Comparison of ENCODE assay signal across 14 mouse cellular contexts in the genomic region with DNA sequence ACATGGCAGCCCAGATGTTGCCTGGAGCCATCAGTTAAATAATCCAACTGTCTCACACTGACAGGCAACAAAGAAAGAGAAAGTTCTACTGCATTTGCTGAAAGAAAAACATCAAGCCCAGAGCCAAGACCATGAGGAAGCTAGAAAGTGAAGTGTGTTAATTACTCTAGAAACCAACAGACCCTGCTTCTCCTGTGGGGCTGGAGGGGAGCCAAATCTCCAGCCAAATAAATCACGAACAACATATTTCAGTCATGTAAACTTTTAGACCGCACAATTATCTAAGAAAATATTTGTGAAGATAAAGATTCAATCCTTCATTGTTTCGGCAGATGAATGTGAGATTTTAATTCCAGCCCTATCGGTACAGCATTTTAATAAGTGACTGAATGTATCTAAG.
DNase-seq lines count a peak whose midpoint lies in the region; ATAC-seq and TF ChIP-seq lines count a peak whose summit lies in the region.
"Had no signal": no experiment of that assay in that cellular context is flagged by ENCODE, and none has a peak within 500 bp of the region (broad histone marks: within the 10 kb centered on the region; RNA-seq: fewer than 3 reads in every experiment).

No protein-coding gene starts in this region.

- H3K27me3 ChIP-seq in embryonic facial prominence, embryonic 13.5 days = peaks cover 6% of the 10 kb centered on the region; the same call in 1 of the 2 replicates
- H3K27me3 ChIP-seq in embryonic facial prominence, embryonic 10.5 days (replicated peaks; ENCODE audit: low read depth, poor library complexity, severe bottlenecking) = no peaks in the 10 kb centered on the region
- no peaks in the 10 kb centered on the region for H3K27me3 ChIP-seq in kidney, embryonic 15.5 days
- H3K27me3 ChIP-seq in stomach, embryonic 14.5 days (ENCODE audit: control insufficient read depth, insufficient read depth, low read length) = no peaks in the 10 kb centered on the region
- no peaks in the 10 kb centered on the region for H3K27me3 ChIP-seq in stomach, postnatal 0 days (ENCODE audit: control insufficient read depth, insufficient read depth, low read length)
- H3K27me3 ChIP-seq: megakaryocyte, embryonic 14.5 days had no signal

- H3K4me2 ChIP-seq in embryonic facial prominence, embryonic 13.5 days = no peak overlapping the region
- 0 out of 2 replicates have a peak overlapping the region, but pooled peaks have one; percentile 3 for H3K4me2 ChIP-seq in kidney, embryonic 15.5 days
- 0 out of 2 replicates have a peak overlapping the region, but pooled peaks have one; percentile 10 for H3K4me2 ChIP-seq in stomach, embryonic 14.5 days (replicated peaks; ENCODE audit: low read depth, low read length)
- no peak overlapping the region for H3K4me2 ChIP-seq in stomach, postnatal 0 days (replicated peaks; ENCODE audit: low read depth)

- H3K27ac ChIP-seq in embryonic facial prominence, embryonic 13.5 days = 0 out of 2 replicates have a peak overlapping the region, but pooled peaks have one; percentile 16
- H3K27ac ChIP-seq in embryonic facial prominence, embryonic 10.5 days (replicated peaks) = no peak overlapping the region
- peak overlapping the region; percentile 58; the same call in 1 of the 2 replicates for H3K27ac ChIP-seq in kidney, embryonic 15.5 days
- peak overlapping the region; percentile 21; the same call in 1 of the 2 replicates for H3K27ac ChIP-seq in stomach, embryonic 14.5 days (ENCODE audit: low read length)
- no peak overlapping the region for H3K27ac ChIP-seq in stomach, postnatal 0 days (replicated peaks)

- TF ChIP-seq CTCF in stomach, postnatal 0 days (IDR thresholded peaks at IDR 0.05; ENCODE audit: low read depth) = no peak

- WGBS in embryonic facial prominence, embryonic 13.5 days = 49% methylated on average over 4 of the region's 4 CpGs
- WGBS in embryonic facial prominence, embryonic 10.5 days = 86% methylated on average over 4 of the region's 4 CpGs
- 53% methylated on average over 4 of the region's 4 CpGs for WGBS in kidney, embryonic 15.5 days
- WGBS in stomach, embryonic 14.5 days = 31% methylated on average over 4 of the region's 4 CpGs
- 19% methylated on average over 4 of the region's 4 CpGs for WGBS in stomach, postnatal 0 days

- peaks cover 22% of the 10 kb centered on the region for H3K4me1 ChIP-seq in embryonic facial prominence, embryonic 13.5 days
- peaks cover 11% of the 10 kb centered on the region for H3K4me1 ChIP-seq in embryonic facial prominence, embryonic 10.5 days
- 0 out of 2 replicates have a peak, but pooled peaks cover 10% of the 10 kb centered on the region for H3K4me1 ChIP-seq in kidney, embryonic 15.5 days
- H3K4me1 ChIP-seq in stomach, embryonic 14.5 days (ENCODE audit: control insufficient read depth, insufficient read depth, low read length) = no peaks in the 10 kb centered on the region
- no peaks in the 10 kb centered on the region for H3K4me1 ChIP-seq in stomach, postnatal 0 days (replicated peaks; ENCODE audit: control insufficient read depth, insufficient read depth)
- H3K4me1 ChIP-seq: megakaryocyte, embryonic 14.5 days had no signal

- no peak for DNase-seq in embryonic facial prominence, embryonic 10.5 days (ENCODE audit: low spot score)
- DNase-seq in kidney, adult 11 months = no peak
- no peak for DNase-seq in stomach, postnatal 0 days (ENCODE audit: low spot score)
- DNase-seq in layer of hippocampus, adult 11-12 months (ENCODE audit: low spot score) = no peak
- no peak for DNase-seq in frontal cortex, postnatal 10 days (ENCODE audit: low spot score in 2 of 2)
- DNase-seq: B cell, adult 2 months; cerebellum, adult 11-12 months; liver; lung, adult 2 months; spleen, adult 18-20 months had no signal

- H3K9ac ChIP-seq in embryonic facial prominence, embryonic 13.5 days = no peak overlapping the region
- no peak overlapping the region for H3K9ac ChIP-seq in kidney, embryonic 15.5 days
- no peak overlapping the region for H3K9ac ChIP-seq in stomach, embryonic 14.5 days (replicated peaks; ENCODE audit: low read depth, low read length)
- H3K9ac ChIP-seq in stomach, postnatal 0 days (ENCODE audit: low read length) = no peak overlapping the region

- H3K4me3 ChIP-seq in embryonic facial prominence, embryonic 13.5 days = no peak overlapping the region
- H3K4me3 ChIP-seq in embryonic facial prominence, embryonic 10.5 days = no peak overlapping the region
- no peak overlapping the region for H3K4me3 ChIP-seq in kidney, embryonic 15.5 days (replicated peaks)
- H3K4me3 ChIP-seq in stomach, embryonic 14.5 days (ENCODE audit: low read depth, low read length) = no peak overlapping the region
- no peak overlapping the region for H3K4me3 ChIP-seq in stomach, postnatal 0 days (ENCODE audit: low read depth, low read length)
- H3K4me3 ChIP-seq: megakaryocyte, embryonic 14.5 days had no signal

- no peak for ATAC-seq in embryonic facial prominence, embryonic 13.5 days (ENCODE audit: insufficient number of reproducible peaks, insufficient read depth, low FRiP score, low TSS enrichment, low read depth)
- ATAC-seq in kidney, embryonic 15.5 days (replicated peaks; ENCODE audit: low FRiP score) = no peak
- no peak for ATAC-seq in stomach, embryonic 14.5 days (ENCODE audit: insufficient number of reproducible peaks, insufficient read depth, low FRiP score, low read depth)
- no peak for ATAC-seq in stomach, postnatal 0 days (ENCODE audit: low FRiP score, low TSS enrichment)

- H3K9me3 ChIP-seq in embryonic facial prominence, embryonic 13.5 days = no peaks in the 10 kb centered on the region
- no peaks in the 10 kb centered on the region for H3K9me3 ChIP-seq in embryonic facial prominence, embryonic 10.5 days
- H3K9me3 ChIP-seq in kidney, embryonic 15.5 days (replicated peaks) = no peaks in the 10 kb centered on the region
- no peaks in the 10 kb centered on the region for H3K9me3 ChIP-seq in stomach, embryonic 14.5 days (ENCODE audit: control insufficient read depth, low read depth, low read length)
- H3K9me3 ChIP-seq in stomach, postnatal 0 days (ENCODE audit: control insufficient read depth, low read length) = no peaks in the 10 kb centered on the region
- H3K9me3 ChIP-seq: megakaryocyte, embryonic 14.5 days had no signal

- no peak for TF ChIP-seq EP300 in stomach, postnatal 0 days (optimal IDR thresholded peaks at IDR 0.05)

- H3K36me3 ChIP-seq in embryonic facial prominence, embryonic 13.5 days = no peaks in the 10 kb centered on the region
- no peaks in the 10 kb centered on the region for H3K36me3 ChIP-seq in embryonic facial prominence, embryonic 10.5 days (replicated peaks)
- no peaks in the 10 kb centered on the region for H3K36me3 ChIP-seq in kidney, embryonic 15.5 days
- no peaks in the 10 kb centered on the region for H3K36me3 ChIP-seq in stomach, embryonic 14.5 days (ENCODE audit: control insufficient read depth, insufficient read depth, low read length)
- H3K36me3 ChIP-seq in stomach, postnatal 0 days (ENCODE audit: control insufficient read depth, insufficient read depth, low read length) = no peaks in the 10 kb centered on the region

Comparison
In these comparisons a context has a peak if more than half of its experiments do, and no peak if none do; other contexts are left out.
1. H3K27ac ChIP-seq: peak in embryonic facial prominence, embryonic 13.5 days (single experiment), kidney, embryonic 15.5 days (single experiment) and stomach, embryonic 14.5 days (single experiment); none in embryonic facial prominence, embryonic 10.5 days (single experiment) and stomach, postnatal 0 days (single experiment).
2. H3K4me2 ChIP-seq: peak in kidney, embryonic 15.5 days (single experiment) and stomach, embryonic 14.5 days (single experiment); none in embryonic facial prominence, embryonic 13.5 days (single experiment) and stomach, postnatal 0 days (single experiment).